In genomic region chr6:127086739-127087138, GRCm38 (mm10) we compare ENCODE assay signal across 10 mouse cellular contexts. TPM values are rescaled to one million over a fixed set of nuclear protein-coding genes. Genes with fewer than 3 reads are reported as not detected.
DNase-seq lines count a peak whose midpoint lies in the region; ATAC-seq lines count a peak whose summit lies in the region.
"Had no signal": no experiment of that assay in that cellular context is flagged by ENCODE, and none has a peak within 500 bp of the region (broad histone marks: within the 10 kb centered on the region; RNA-seq: fewer than 3 reads in every experiment).

No protein-coding gene starts in this region.

- no peaks in the 10 kb centered on the region for H3K4me1 ChIP-seq in hindbrain, embryonic 12.5 days
- H3K4me1 ChIP-seq: limb, embryonic 13.5 days had no signal

- H3K4me3 ChIP-seq in hindbrain, embryonic 12.5 days: no peak overlapping the region
- H3K4me3 ChIP-seq: limb, embryonic 13.5 days had no signal

- ATAC-seq in megakaryocyte-erythroid progenitor cell, adult 5-6 weeks (replicated peaks; ENCODE audit: low FRiP score, low TSS enrichment, poor library complexity, severe bottlenecking): no peak
- ATAC-seq in hindbrain, embryonic 12.5 days (ENCODE audit: low FRiP score): no peak

- H3K36me3 ChIP-seq in hindbrain, embryonic 12.5 days: peaks cover 40% of the 10 kb centered on the region

- intact Hi-C loops in heart, postnatal 25 days (cut with DNase I): loop anchor here (5.0 kb wide), 1 partner anchor 129 kb away; no protein-coding TSS in a partner anchor

- WGBS in hindbrain, embryonic 12.5 days: 77% methylated on average over 4 of the region's 4 CpGs

- DNase-seq in heart, adult 8-10 months (ENCODE audit: low spot score): peak; percentile 36
- no peak for DNase-seq in heart, postnatal 25 days (ENCODE audit: low spot score)
- peak; percentile 20 for DNase-seq in urinary bladder, postnatal 25 days (ENCODE audit: low spot score)
- DNase-seq in urinary bladder, adult 2 months (ENCODE audit: low spot score): no peak
- peak; percentile 22 to 50 for DNase-seq in kidney, postnatal 4 days
- no peak for DNase-seq in ovary, postnatal 14 days (ENCODE audit: low spot score)

- H3K9ac ChIP-seq in hindbrain, embryonic 12.5 days: no peak overlapping the region
- H3K9ac ChIP-seq: limb, embryonic 13.5 days had no signal

- no peak overlapping the region for H3K27ac ChIP-seq in hindbrain, embryonic 12.5 days
- H3K27ac ChIP-seq: limb, embryonic 13.5 days had no signal

- no peak overlapping the region for H3K4me2 ChIP-seq in hindbrain, embryonic 12.5 days (replicated peaks)
- H3K4me2 ChIP-seq: limb, embryonic 13.5 days had no signal

- peaks cover 2% of the 10 kb centered on the region; the same call in 1 of the 2 replicates for H3K27me3 ChIP-seq in hindbrain, embryonic 12.5 days

- H3K9me3 ChIP-seq in hindbrain, embryonic 12.5 days (replicated peaks): 0 out of 2 replicates have a peak, but pooled peaks cover 4% of the 10 kb centered on the region
- H3K9me3 ChIP-seq: G1E; limb, embryonic 13.5 days had no signal

RNA-seq across cellular contexts. Expression of gene Fgf23, which starts 14.0 kb away (rescaled TPM):
- total RNA-seq in heart, adult 8-10 months (2022): not detected
- total RNA-seq in heart, postnatal 25 days (2021): not detected
- polyA plus RNA-seq in urinary bladder, adult 2 months (2012; rRNA removed): not detected in 2 replicates
- not detected in 2 replicates for total RNA-seq in megakaryocyte-erythroid progenitor cell, adult 5-6 weeks (2014; fragmentation: Nextera tagmentation)
- total RNA-seq in megakaryocyte-erythroid progenitor cell, adult 5-6 weeks (2017): not detected in 2 replicates
- not detected in 2 replicates for polyA plus RNA-seq in hindbrain, embryonic 12.5 days (2016; fragmentation: Nextera tagmentation; extraction: Ambion mirVana)
- polyA plus RNA-seq: G1E; limb, embryonic 13.5 days had no signal

RNA-seq across cellular contexts. Expression of gene Tigar, which starts 22.6 kb away (rescaled TPM):
- total RNA-seq in heart, adult 8-10 months (2022): 10 to 100 TPM; 51.8 to 65.8 (median 59.1) TPM
- total RNA-seq in heart, postnatal 25 days (2021): 10 to 100 TPM; 41.9 to 50.4 TPM
- polyA plus RNA-seq in urinary bladder, adult 2 months (2012; rRNA removed): 6.0 and 7.3 TPM in 2 replicates
- 0.47 TPM in 1 of 2 replicates, not detected in the other for total RNA-seq in megakaryocyte-erythroid progenitor cell, adult 5-6 weeks (2014; fragmentation: Nextera tagmentation)
- total RNA-seq in megakaryocyte-erythroid progenitor cell, adult 5-6 weeks (2017): 0.30 and 3.1 TPM in 2 replicates
- 8.3 and 9.5 TPM in 2 replicates for polyA plus RNA-seq in hindbrain, embryonic 12.5 days (2016; fragmentation: Nextera tagmentation; extraction: Ambion mirVana)

Comparison
In these comparisons a context has a peak if more than half of its experiments do, and no peak if none do; other contexts are left out.
1. DNase-seq: peak in heart, adult 8-10 months (single experiment), urinary bladder, postnatal 25 days (single experiment) and kidney, postnatal 4 days (2 of 2); none in heart, postnatal 25 days (single experiment), urinary bladder, adult 2 months (single experiment) and ovary, postnatal 14 days (single experiment).
2. RNA of gene Tigar, which starts 22.6 kb away (total RNA-seq): 51.8 to 65.8 TPM in heart, adult 8-10 months and 41.9 to 50.4 TPM in heart, postnatal 25 days; 0.30 to 3.1 TPM in megakaryocyte-erythroid progenitor cell, adult 5-6 weeks; every median in the first group is over 10 times any median in the second.